Mouse (Mus musculus) heart, adult 9 months (tissue): ENCODE data around the gene Gm10392.

Source experiments
- DNase-seq, 2 experiments: peaks; one replicate each; pipeline ENCODE4 v3.0.0; 2022; ENCODE audit warnings: low spot score in 2 of 2

Gene Gm10392

GRCm38 (mm10) chr11:77492311-77492871 lies 26.6 kb downstream of the Gm10392 start:
- no peak for DNase-seq

- peak; percentile 76 to 80 for DNase-seq
These were observed 27.3 kb downstream of the Gm10392 start for GRCm38 (mm10) chr11:77491502-77492291.

GRCm38 (mm10) chr11:77491123-77491501 lies 27.9 kb downstream of the Gm10392 start:
- DNase-seq = peak; percentile 83 to 86

GRCm38 (mm10) chr11:77490451-77490850 lies 28.5 kb downstream of the Gm10392 start:
- DNase-seq = no peak

GRCm38 (mm10) chr11:77489591-77490235 lies 29.3 kb downstream of the Gm10392 start, which contains the start of gene Ankrd13b:
Gene Ankrd13b (minus strand): TSS chr11:77489678.
- peak; percentile 63 to 71 for DNase-seq

GRCm38 (mm10) chr11:77488771-77489581 lies 30.0 kb downstream of the Gm10392 start:
- no peak for DNase-seq

- DNase-seq = no peak
These were observed 32.2 kb downstream of the Gm10392 start for GRCm38 (mm10) chr11:77486798-77487197.

- no peak for DNase-seq
These were observed 33.8 kb downstream of the Gm10392 start for GRCm38 (mm10) chr11:77485229-77485628.

GRCm38 (mm10) chr11:77483510-77484255 lies 35.3 kb downstream of the Gm10392 start:
- no peak for DNase-seq

- DNase-seq = no peak
These were observed 36.0 kb downstream of the Gm10392 start for GRCm38 (mm10) chr11:77483043-77483442.

- DNase-seq = no peak
These were observed 42.1 kb downstream of the Gm10392 start for GRCm38 (mm10) chr11:77476895-77477294.

- no peak for DNase-seq
These were observed 42.8 kb downstream of the Gm10392 start for GRCm38 (mm10) chr11:77476216-77476615.

GRCm38 (mm10) chr11:77472775-77473174 lies 46.2 kb downstream of the Gm10392 start:
- no peak for DNase-seq

GRCm38 (mm10) chr11:77471407-77471806 lies 47.6 kb downstream of the Gm10392 start:
- no peak for DNase-seq

- no peak for DNase-seq
These were observed 50.6 kb downstream of the Gm10392 start for GRCm38 (mm10) chr11:77468397-77468796.

GRCm38 (mm10) chr11:77467784-77468183 lies 51.2 kb downstream of the Gm10392 start:
- peak in 1 of 2 experiments; percentile 70 for DNase-seq

- DNase-seq = peak; percentile 66 to 77
These were observed 51.8 kb downstream of the Gm10392 start for GRCm38 (mm10) chr11:77467157-77467556.
